Mouse (Mus musculus): ENCODE measurements around the gene Lpar4. TPM values are rescaled to one million over a fixed set of nuclear protein-coding genes. Genes with fewer than 3 reads are reported as not detected.

The Lpar4 gene
- 0.49 and 0.55 TPM in 2 replicates for polyA plus RNA-seq (2012; rRNA removed)

DNA sequence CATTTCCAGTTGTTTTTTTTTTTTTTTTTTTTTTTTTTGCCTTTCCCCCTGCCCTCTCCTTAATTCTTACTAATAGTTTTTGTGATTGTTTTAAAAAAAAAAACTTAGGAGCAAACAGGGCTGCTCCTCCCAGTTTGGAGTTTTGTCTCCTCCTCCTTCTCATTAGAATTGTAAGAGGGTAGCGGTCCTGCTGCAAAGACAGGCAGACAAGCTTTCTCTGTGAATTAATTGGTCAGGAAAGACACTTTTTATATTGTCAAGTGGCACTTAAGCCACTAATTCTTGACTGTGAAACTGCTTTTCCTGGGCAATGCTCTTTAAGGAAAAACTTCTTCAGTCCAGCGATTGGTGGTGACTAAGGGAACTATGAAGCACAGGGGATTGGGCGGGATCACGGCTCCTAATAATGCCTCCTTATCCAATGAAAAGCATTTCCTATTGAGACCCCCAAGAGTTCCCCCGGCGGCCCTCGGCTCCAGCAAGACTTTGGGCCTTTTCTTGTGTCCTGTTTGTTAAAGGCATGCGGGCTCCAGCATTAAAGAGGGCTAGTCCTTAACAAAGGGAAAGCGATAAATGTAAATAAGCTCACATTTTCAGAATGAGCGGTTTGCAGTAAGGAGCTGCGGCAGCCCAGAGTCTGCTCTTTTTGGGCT lies at the start of gene Lpar4:
Gene Lpar4, plus strand, starts transcription at position 451 of the 653 bp plus-strand sequence.

Other genes starting within 250 kb of the Lpar4 start
- 2.0 and 3.3 TPM in 2 replicates for gene Rtl3, start 80.0 kb upstream of the Lpar4 start, polyA plus RNA-seq (2012; rRNA removed)
- gene P2ry10, start 167.9 kb downstream of the Lpar4 start, polyA plus RNA-seq (2012; rRNA removed) = 0.07 and 0.08 TPM in 2 replicates
- 0.68 and 1.1 TPM in 2 replicates for gene P2ry10b, start 228.3 kb downstream of the Lpar4 start, polyA plus RNA-seq (2012; rRNA removed)

Data from liver, embryonic 18 days (tissue).